Mouse (Mus musculus): ENCODE measurements at regions not wholly inside any gene's neighbourhood (a gene's known extent, or its start where the extent isn't known, plus 50 kb on each side); places are given as distances from the start of the nearest gene placed in this dataset.

DNA sequence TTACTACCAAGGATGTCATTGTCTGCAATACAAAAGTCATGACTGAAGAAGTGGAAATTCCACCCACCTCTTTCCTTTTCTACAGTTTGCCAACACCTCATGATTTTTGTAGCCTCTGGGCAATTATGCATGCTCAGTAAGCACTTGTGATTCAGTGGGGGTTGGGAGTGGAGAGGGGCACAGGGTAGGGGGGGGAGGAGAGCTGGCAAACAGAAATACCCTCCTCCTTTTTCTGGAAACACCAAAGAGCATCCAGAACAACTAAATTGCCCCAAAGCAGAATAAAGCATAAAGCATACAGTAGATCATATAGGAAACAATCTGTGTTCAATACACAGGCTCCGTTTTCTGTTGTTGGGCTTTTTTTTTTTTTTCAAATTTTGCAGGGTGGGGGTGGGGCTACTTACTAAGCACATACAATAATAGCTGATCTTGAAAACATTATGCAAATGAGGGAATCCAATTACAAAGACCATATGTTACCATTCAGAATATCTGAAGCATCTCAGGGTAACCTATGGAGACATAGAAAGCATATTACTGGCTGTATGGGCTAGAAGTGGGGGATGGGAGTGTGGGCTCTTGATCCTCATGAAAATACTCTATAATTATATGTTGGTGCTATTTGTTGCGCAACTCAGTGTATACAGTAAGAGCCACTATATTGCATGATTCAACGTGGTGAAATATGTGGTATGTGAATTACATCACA is 352.4 kb downstream of the Cmpk2 start:
- TF ChIP-seq CTCF (IDR thresholded peaks at IDR 0.05; ENCODE audit: low read depth, low read length) (no peak), GATA1 (IDR thresholded peaks at IDR 0.05; ENCODE audit: borderline replicate concordance, low read length) (no peak)
